Mouse (Mus musculus): ENCODE measurements around the gene Agmat.

Agmat gene

GRCm38 (mm10) chr4:141746578-141747346 is at the start of gene Agmat:
TSS of gene Agmat (plus strand) at chr4:141746672.
- DNase-seq (ENCODE audit: low spot score in 2 of 2) = no peak

- no peak for DNase-seq (ENCODE audit: low spot score in 2 of 2)
Observed at GRCm38 (mm10) chr4:141704625-141705024, 41.8 kb upstream of the Agmat start.

GRCm38 (mm10) chr4:141705331-141705730 is 41.1 kb upstream of the Agmat start:
- DNase-seq (ENCODE audit: low spot score in 2 of 2) = peak; percentile 45 to 68

- no peak for DNase-seq (ENCODE audit: low spot score in 2 of 2)
Observed at GRCm38 (mm10) chr4:141708005-141708404, 38.5 kb upstream of the Agmat start.

- no peak for DNase-seq (ENCODE audit: low spot score in 2 of 2)
Observed at GRCm38 (mm10) chr4:141708971-141709370, 37.5 kb upstream of the Agmat start.

GRCm38 (mm10) chr4:141711250-141711649 is 35.2 kb upstream of the Agmat start:
- peak; percentile 21 to 49 for DNase-seq (ENCODE audit: low spot score in 2 of 2)

- no peak for DNase-seq (ENCODE audit: low spot score in 2 of 2)
Observed at GRCm38 (mm10) chr4:141713598-141714142, 32.8 kb upstream of the Agmat start.

GRCm38 (mm10) chr4:141715027-141715426 is 31.4 kb upstream of the Agmat start:
- no peak for DNase-seq (ENCODE audit: low spot score in 2 of 2)

- DNase-seq (ENCODE audit: low spot score in 2 of 2) = no peak
Observed at GRCm38 (mm10) chr4:141717633-141718032, 28.8 kb upstream of the Agmat start.

GRCm38 (mm10) chr4:141719304-141719703 is 27.2 kb upstream of the Agmat start:
- DNase-seq (ENCODE audit: low spot score in 2 of 2) = no peak

- no peak for DNase-seq (ENCODE audit: low spot score in 2 of 2)
Observed at GRCm38 (mm10) chr4:141720761-141721523, 25.5 kb upstream of the Agmat start.

GRCm38 (mm10) chr4:141721961-141722360 is 24.5 kb upstream of the Agmat start:
- DNase-seq (ENCODE audit: low spot score in 2 of 2) = no peak

- DNase-seq (ENCODE audit: low spot score in 2 of 2) = peak; percentile 88 to 92
Observed at GRCm38 (mm10) chr4:141722731-141723672, 23.5 kb upstream of the Agmat start, which contains the start of gene Ddi2. TSS of gene Ddi2 (minus strand) at chr4:141723419.

- no peak for DNase-seq (ENCODE audit: low spot score in 2 of 2)
Observed at GRCm38 (mm10) chr4:141723673-141724068, 22.8 kb upstream of the Agmat start.

- no peak for DNase-seq (ENCODE audit: low spot score in 2 of 2)
Observed at GRCm38 (mm10) chr4:141724594-141724993, 21.9 kb upstream of the Agmat start.

GRCm38 (mm10) chr4:141725277-141725676 is 21.2 kb upstream of the Agmat start:
- DNase-seq (ENCODE audit: low spot score in 2 of 2) = no peak

GRCm38 (mm10) chr4:141725738-141726137 is 20.7 kb upstream of the Agmat start:
- DNase-seq (ENCODE audit: low spot score in 2 of 2) = no peak

- DNase-seq (ENCODE audit: low spot score in 2 of 2) = no peak
Observed at GRCm38 (mm10) chr4:141729266-141729665, 17.2 kb upstream of the Agmat start.

GRCm38 (mm10) chr4:141730401-141730800 is 16.1 kb upstream of the Agmat start:
- DNase-seq (ENCODE audit: low spot score in 2 of 2) = peak; percentile 43 to 49

- no peak for DNase-seq (ENCODE audit: low spot score in 2 of 2)
Observed at GRCm38 (mm10) chr4:141731766-141732165, 14.7 kb upstream of the Agmat start.

- peak; percentile 93 to 97 for DNase-seq (ENCODE audit: low spot score in 2 of 2)
Observed at GRCm38 (mm10) chr4:141734446-141735205, 11.8 kb upstream of the Agmat start.
